Mouse (Mus musculus) ES-Bruce4 (cell line): ENCODE measurements around the gene Fhdc1.

ENCODE experiments used
- CTCF ChIP-seq: IDR thresholded peaks from one replicate; pipeline ENCODE4 v1.8.1; 2011; ENCODE audit warnings: low read depth, low read length
- EP300 ChIP-seq: IDR thresholded peaks from 2 replicates; pipeline ENCODE4 v1.6.1; 2011; ENCODE audit warnings: low read depth, low read length; ENCODE audit not compliant: insufficient read depth
- POLR2A ChIP-seq: IDR thresholded peaks from one replicate; pipeline ENCODE4 v1.8.1; 2011; ENCODE audit warnings: low read length; ENCODE audit not compliant: insufficient read depth

DNA sequence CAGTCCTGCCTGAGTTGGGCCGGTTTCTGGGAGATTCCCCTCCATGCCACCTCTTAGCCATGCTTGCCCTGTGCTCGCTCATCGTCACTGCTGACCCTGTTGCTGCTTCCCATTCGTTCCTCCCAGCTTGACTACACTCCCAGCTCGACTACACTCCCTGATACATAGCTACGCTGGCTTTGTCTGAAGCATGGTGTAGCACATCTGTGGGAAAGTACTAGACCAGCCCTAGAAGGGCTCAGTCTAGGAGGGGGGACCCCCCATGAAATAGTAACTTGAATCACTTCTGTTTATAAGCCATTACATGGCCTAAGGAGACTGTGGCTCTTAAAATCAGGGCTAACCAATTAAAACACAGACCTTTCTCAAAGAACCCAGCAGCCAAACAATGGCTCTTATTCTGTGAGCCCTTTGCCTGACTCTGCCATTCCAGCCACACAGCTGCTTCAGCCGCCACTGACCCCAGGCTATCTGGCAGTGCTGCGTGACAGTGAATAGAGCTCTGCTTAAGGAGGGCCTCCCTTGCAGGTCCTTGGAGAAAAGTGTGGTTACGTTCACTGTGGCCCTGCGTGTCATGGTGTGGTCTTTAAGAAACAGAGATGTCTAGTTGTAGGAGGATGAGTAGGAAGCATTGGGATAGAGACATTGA, 47.3 kb downstream of the Fhdc1 start:
- TF ChIP-seq CTCF = no peak
- no peak for TF ChIP-seq POLR2A
- no peak for TF ChIP-seq EP300
